Mouse (Mus musculus) embryo, embryonic 10 days (tissue): Measurements from ENCODE around the gene Rinl.
A peak's percentile ranks its signal among the peaks of the same experiment; 100 is the strongest.

Experiments used
- DNase-seq: peaks from one replicate; pipeline ENCODE4 v3.0.0-alpha.2; 2015; ENCODE audit warnings: low spot score

Rinl gene

DNA sequence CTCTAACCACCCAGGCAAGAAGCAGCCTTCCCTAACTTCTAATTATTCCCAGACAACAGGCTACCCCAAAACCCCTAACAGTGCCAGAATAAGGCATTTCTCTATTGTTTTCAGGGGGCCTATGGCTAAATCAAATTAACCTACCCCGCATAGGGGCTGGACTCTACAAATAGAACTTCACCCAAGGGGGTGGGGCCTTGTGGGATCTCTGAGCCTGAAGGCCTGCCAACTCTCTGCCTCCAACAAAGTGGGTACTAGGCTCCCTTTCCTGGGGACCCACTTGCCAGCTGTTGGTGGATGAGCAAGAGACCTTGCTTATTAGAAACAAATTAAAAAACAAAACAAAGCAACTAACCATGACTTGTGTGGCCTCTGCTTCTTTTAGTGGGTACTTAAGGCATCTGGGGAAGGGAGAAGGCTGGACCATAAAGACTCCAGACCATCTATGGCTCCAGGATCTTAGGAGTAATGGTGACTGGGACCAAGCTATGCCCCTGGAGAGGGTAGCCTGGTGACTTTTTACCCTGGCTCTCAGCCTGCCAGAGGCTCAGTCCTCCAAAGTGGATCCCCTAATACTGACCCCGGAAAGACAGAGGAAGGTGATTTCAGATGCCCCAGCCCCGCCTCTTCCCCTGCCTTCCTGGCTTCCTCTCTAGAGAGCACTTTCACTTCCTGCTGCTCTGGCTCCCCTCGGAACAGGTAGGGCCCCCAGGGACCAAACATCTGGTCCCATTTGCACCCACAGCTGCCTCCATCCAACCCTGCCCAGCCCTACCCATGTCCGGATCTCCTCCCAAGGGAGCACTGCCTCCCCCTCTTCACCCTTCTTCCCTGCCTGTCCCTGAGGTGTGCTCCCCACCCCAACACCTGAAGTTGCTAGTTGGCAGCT lies at the start of gene Rinl:
Gene Rinl, plus strand, starts transcription at position 663 of the 889 bp plus-strand sequence.
- DNase-seq, result no peak

- DNase-seq, result no peak
Measured at GRCm38 (mm10) chr7:28739829-28740228, 48.9 kb upstream of the Rinl start.

DNA sequence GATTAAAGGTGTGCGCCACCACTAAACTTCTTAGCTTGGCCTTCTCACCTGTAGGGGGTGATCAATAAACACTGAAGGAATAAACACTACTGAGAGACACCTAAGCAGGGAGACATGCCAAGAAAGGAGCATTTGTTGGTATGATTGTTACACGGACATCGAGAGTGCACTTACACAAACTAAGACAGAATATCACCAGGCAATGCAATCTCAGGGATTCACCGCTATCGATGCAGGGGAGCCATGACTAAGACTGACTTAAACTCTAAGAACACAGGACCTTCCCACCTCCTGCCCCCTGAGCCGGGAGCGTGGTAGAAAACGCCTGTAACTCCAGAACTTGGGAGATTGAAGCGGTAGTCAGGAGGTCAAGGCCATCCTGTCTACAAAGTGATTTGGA lies 47.8 kb upstream of the Rinl start:
- no peak for DNase-seq

DNA sequence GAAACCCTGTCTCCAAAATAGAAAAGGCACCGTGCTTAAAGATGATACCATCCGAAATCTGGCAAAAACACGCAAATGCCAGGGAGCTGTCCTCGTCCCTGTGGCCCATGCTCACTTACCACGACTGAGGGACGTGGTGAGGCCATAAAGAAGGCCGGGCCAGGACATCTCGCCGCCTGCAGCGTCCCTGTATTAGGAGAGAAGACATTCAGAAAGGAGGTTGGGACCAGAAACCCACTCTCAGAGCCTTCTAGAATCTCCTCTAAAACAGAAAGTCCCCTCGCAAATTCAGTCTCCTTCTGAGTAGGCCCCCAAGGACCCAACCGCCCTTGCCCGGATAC lies 47.4 kb upstream of the Rinl start:
- DNase-seq, result no peak

GRCm38 (mm10) chr7:28741709-28742438 lies 46.9 kb upstream of the Rinl start, which contains the start of the genes Mrps12 and Sars2:
Mrps12 (minus strand) TSS chr7:28741820.
Sars2 (plus strand) TSS chr7:28741992.
- DNase-seq, result peak; percentile 97

DNA sequence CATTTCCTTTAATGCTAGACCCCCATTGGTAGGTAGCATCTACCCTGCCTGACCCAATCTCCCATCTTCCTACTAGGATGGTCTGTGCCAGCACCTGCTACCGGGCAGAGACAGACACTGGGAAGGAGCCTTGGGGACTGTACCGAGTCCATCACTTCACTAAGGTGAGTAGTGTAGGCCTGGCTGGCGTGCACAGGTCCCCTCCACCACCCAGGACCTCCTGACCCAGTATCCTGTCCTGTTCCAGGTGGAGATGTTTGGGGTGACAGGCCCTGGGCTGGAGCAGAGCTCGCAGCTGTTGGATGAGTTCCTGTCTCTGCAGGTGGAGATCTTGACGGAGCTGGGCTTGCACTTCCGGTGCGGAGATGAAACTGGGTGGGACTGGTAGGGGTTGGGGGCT lies 38.8 kb upstream of the Rinl start:
- DNase-seq, result no peak

DNA sequence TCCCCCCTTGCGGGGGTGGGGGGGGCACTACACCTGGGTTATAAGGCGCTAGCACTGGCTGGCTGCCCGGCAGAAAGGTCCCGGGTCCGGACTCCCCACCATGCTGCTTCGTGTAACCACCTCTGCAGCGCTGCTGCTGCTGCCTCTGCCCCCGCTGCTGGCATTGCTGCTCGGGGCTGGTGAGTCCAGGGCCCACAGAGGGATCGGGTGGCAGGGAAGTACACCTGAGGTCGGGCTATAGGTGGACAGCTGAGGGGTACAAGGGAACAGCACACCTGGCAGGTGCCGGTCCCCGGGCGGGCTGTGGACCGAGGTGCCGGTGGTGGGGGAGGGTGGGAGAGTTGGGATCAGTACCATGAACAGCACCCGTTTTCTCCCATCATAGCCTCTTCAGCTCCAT lies 32.7 kb upstream of the Rinl start, which contains the start of gene Ccer2:
Gene Ccer2, plus strand, starts transcription at position 96 of the 400 bp plus-strand sequence.
- no peak for DNase-seq

DNA sequence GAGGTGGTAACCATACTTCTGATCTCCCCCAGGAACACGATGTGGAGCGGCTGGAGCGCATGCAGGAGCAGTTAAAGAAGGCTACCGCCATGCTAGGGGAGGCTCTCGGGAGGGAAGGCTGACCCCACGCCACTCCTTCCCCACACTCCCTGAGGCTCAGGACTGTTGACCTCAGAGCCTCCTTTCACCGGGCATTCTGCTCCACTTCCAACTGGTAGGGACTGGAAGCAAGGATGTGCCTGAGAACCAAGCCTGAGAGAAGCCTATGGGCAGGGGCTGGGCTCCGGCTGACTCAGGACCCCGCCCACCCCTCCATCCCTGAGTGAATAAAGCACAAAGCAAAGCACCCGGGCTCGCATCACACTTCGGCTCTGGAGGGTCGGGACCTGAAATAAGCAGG lies 30.1 kb upstream of the Rinl start:
- no peak for DNase-seq

DNA sequence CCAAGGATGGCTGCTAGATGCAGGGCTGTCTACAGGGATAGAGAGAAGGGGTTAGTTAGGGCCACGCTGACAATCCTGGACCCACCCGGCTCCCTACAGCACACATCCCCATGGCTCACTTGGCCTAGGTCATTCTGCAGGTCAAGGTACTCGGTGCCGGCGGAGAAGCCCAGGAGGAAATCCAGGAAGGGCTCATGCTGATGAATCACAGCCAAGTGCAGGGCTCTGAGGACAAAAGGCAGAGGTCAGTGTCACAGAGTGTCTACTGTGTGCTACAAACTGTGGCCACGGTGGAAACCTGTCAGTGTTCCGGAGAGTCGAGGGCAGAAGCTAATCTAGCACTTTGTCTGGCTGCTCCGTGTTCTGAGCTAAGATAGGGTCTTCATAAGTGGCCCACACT lies 26.9 kb upstream of the Rinl start:
- DNase-seq, result no peak

- no peak for DNase-seq
Measured at GRCm38 (mm10) chr7:28765211-28765610, 23.6 kb upstream of the Rinl start.

GRCm38 (mm10) chr7:28766173-28766879 lies 22.4 kb upstream of the Rinl start, which contains the start of gene Sirt2:
Sirt2 (plus strand) TSS chr7:28766735.
- DNase-seq, result peak; percentile 96

GRCm38 (mm10) chr7:28766910-28767309 lies 21.9 kb upstream of the Rinl start:
- peak; percentile 28 for DNase-seq

DNA sequence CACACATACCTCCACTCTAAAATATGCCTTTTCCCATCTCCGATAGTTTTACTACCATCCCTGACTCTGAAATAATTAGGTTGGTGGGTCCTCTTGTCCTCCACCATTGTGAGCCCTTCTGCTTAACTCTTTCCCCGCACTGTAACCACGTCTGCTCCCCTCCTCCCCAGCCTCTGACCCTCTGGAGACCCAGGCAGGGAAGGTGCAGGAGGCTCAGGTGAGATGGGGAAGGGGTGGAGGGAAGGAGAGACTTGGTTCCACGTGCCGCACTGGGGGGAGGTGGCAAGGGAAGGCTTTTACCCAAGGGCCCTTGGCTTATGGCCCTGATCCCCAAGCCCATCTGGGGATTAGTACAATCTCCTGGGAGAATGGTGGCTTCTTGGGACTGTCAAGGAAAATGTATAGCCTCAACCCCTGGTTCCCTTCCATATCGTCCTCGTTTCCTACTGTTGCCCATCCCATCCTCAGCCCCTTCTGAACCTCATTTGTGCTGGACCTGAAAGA lies 21.3 kb upstream of the Rinl start, which contains the start of gene Nfkbib:
Gene Nfkbib, minus strand, starts transcription at position 51 of the 504 bp plus-strand sequence.
- DNase-seq, result no peak

DNA sequence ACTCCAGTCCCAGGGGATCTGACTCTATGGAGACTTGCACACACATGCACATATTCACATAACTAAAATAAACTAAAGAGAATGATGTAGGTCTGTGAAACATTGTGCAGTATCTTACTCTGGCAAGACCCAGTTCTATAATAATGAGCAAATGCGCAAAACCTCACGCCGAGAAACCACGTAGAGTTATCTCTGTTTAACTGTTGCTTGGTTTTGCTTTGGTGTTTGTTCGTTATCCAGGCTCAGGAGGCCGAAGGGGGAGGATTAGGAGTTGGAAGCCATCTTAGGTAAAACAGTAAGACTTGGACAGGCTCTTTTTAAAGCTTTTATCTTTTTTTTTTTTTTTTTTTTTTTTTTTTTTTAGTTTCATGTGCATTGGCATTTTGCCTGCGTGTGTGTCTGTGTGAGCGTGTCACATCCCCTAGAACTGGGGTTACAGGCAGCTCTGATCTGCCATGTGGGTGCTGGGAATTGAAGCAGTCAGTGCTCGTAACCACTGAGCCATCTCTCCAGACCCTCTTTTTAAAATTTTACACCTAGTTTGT lies 19.3 kb upstream of the Rinl start:
- no peak for DNase-seq

- no peak for DNase-seq
Measured at GRCm38 (mm10) chr7:28770309-28770708, 18.5 kb upstream of the Rinl start.

GRCm38 (mm10) chr7:28771867-28772266 lies 16.9 kb upstream of the Rinl start:
- no peak for DNase-seq

- DNase-seq, result no peak
Measured at GRCm38 (mm10) chr7:28773163-28773562, 15.6 kb upstream of the Rinl start.

DNA sequence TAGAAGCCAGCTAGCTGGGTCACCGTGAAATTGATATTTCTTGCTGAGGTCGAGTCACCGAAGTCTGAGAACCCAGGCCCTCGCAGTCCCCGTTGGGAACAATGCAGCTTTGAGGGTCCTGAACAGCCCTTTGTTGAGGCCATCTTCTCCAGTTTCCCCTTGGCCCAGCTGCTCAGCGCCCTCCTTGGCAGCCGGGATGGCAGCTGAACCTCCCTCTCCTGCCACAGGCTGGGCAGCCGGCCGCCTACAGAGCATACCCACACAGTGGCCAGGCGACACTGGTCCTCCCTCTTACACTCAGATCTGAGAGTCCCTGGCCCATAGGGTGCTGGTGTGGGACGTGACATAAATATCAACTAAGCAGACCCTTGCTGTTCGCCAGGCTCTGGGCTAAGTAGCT lies 14.6 kb upstream of the Rinl start:
- DNase-seq, result no peak

GRCm38 (mm10) chr7:28775129-28775528 lies 13.6 kb upstream of the Rinl start:
- DNase-seq, result no peak

DNA sequence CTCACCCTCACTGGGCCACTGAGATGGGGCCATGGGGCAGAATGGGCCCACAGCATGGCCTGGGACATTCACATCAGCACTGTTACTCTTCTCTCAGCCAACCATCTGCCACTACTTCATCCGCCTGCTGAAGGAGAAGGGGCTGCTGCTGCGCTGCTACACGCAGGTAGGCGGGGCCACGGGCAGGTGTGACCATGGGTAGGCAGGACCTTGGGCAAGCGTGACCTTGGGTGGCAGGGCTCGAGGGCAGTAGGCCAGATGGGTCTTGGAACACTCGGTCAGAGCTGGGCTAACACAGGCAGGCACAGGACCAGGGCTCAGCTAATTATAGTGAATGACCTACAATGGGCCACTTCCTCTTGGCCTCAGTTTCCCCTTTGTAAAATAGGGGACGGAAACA lies 9.9 kb upstream of the Rinl start:
- DNase-seq, result no peak

- peak; percentile 88 for DNase-seq
Measured at GRCm38 (mm10) chr7:28780067-28780658, 8.6 kb upstream of the Rinl start.
